Mouse (Mus musculus) CH12.LX (cell line): Measurements from ENCODE around the gene Atp5c1. TPM values are rescaled to one million over a fixed set of nuclear protein-coding genes. Genes with fewer than 3 reads are reported as not detected.

Experiments
- DNase-seq: peaks from one replicate; pipeline ENCODE4 v3.0.0-alpha.2; 2013; ENCODE audit errors: extremely low read depth
- H3K27ac ChIP-seq: 2 replicates; pipeline ENCODE4 v1.5.1; 2012; ENCODE audit warnings: low read depth, mild to moderate bottlenecking, control low read depth, moderate library complexity; ENCODE audit not compliant: insufficient read depth
- H3K27me3 ChIP-seq: replicated peaks from 2 replicates; pipeline ENCODE3; 2012; ENCODE audit warnings: inconsistent platforms
- H3K36me3 ChIP-seq, 2 experiments: replicated peaks in 1 of 2; 2 replicates each; pipeline versions ENCODE3 to v1.6.1; 2012; ENCODE audit warnings: inconsistent platforms in 1 of 2, low read length in 1 of 2, mild to moderate bottlenecking in 1 of 2, mixed read lengths in 1 of 2, moderate library complexity in 1 of 2; ENCODE audit not compliant: control insufficient read depth in 1 of 2, insufficient read depth in 1 of 2
- H3K4me1 ChIP-seq, 2 experiments: 2 replicates each; pipeline ENCODE4 v1.6.1; 2012; ENCODE audit warnings: inconsistent platforms in 1 of 2, moderate library complexity in 1 of 2; ENCODE audit not compliant: insufficient read depth in 2 of 2, control insufficient read depth in 1 of 2
- H3K4me2 ChIP-seq: 2 replicates; pipeline ENCODE4 v1.6.1; 2012; ENCODE audit warnings: low read depth, mild to moderate bottlenecking, control low read depth; ENCODE audit not compliant: poor library complexity, insufficient read depth, severe bottlenecking
- H3K4me3 ChIP-seq, 3 experiments: fragments of 150-350 bp in 1 of 3; sonication (generic) in 1 of 3; replicated peaks in 1 of 3; 2 replicates each; pipeline versions ENCODE3 to v1.5.1; 2011 to 2012; ENCODE audit warnings: low read depth in 2 of 3, low read length in 2 of 3, mild to moderate bottlenecking in 2 of 3, moderate library complexity in 2 of 3, control low read depth in 1 of 3, improper control_type of control experiment in 1 of 3, inconsistent platforms in 1 of 3, mixed read lengths in 1 of 3; ENCODE audit not compliant: poor library complexity in 1 of 3
- H3K79me2 ChIP-seq: replicated peaks from 2 replicates; pipeline ENCODE4 v1.6.1; 2012; ENCODE audit warnings: mild to moderate bottlenecking, moderate library complexity; ENCODE audit not compliant: control insufficient read depth, poor library complexity, insufficient read depth, severe bottlenecking; ENCODE audit errors: extremely low read depth
- H3K9ac ChIP-seq: 2 replicates; pipeline ENCODE4 v1.6.1; 2012; ENCODE audit warnings: low read depth, mild to moderate bottlenecking, control low read depth, moderate library complexity; ENCODE audit not compliant: insufficient read depth
- H3K9me3 ChIP-seq: replicated peaks from 2 replicates; pipeline ENCODE3; 2012; ENCODE audit warnings: low read length, inconsistent platforms, mixed read lengths
- BHLHE40 ChIP-seq: IDR thresholded peaks from 2 replicates; pipeline ENCODE4 v1.6.1; 2011; ENCODE audit warnings: mild to moderate bottlenecking, low read depth, low read length, improper control_type of control experiment
- CHD1 ChIP-seq: IDR thresholded peaks from 2 replicates; pipeline ENCODE4 v1.6.1; 2012; ENCODE audit warnings: low read depth, low read length, improper control_type of control experiment, inconsistent platforms
- CHD2 ChIP-seq: IDR thresholded peaks from 2 replicates; pipeline ENCODE4 v1.6.1; 2011; ENCODE audit warnings: low read length, improper control_type of control experiment
- CTCF ChIP-seq, 2 experiments: IDR thresholded peaks in 1 of 2; conservative IDR thresholded peaks in 1 of 2; 2 replicates each; pipeline ENCODE4 v1.5.1; 2011 to 2012; ENCODE audit warnings: low read depth in 2 of 2, low read length in 2 of 2, improper control_type of control experiment in 1 of 2, inconsistent platforms in 1 of 2, mild to moderate bottlenecking in 1 of 2, moderate library complexity in 1 of 2
- E2F4 ChIP-seq: IDR thresholded peaks from 2 replicates; pipeline ENCODE4 v1.6.1; 2011; ENCODE audit warnings: low read depth, low read length, improper control_type of control experiment; ENCODE audit not compliant: insufficient replicate concordance
- ELF1 ChIP-seq: IDR thresholded peaks from 2 replicates; pipeline ENCODE4 v1.6.1; 2014; ENCODE audit warnings: low read depth, mild to moderate bottlenecking, inconsistent platforms, low read length, improper control_type of control experiment
- EP300 ChIP-seq: IDR thresholded peaks from 2 replicates; pipeline ENCODE4 v1.6.1; 2011; ENCODE audit warnings: low read length, improper control_type of control experiment
- GABPA ChIP-seq: IDR thresholded peaks from 2 replicates; pipeline ENCODE4 v1.6.1; 2012; ENCODE audit warnings: low read depth, low read length, improper control_type of control experiment, inconsistent platforms; ENCODE audit not compliant: insufficient replicate concordance
- HCFC1 ChIP-seq: IDR thresholded peaks from 2 replicates; pipeline ENCODE4 v1.6.1; 2012; ENCODE audit warnings: low read depth, mild to moderate bottlenecking, inconsistent platforms, low read length, improper control_type of control experiment
- IRF4 ChIP-seq: IDR thresholded peaks from 2 replicates; pipeline ENCODE4 v1.6.1; 2014; ENCODE audit warnings: low read depth, mild to moderate bottlenecking, inconsistent platforms, low read length, improper control_type of control experiment
- KAT2A ChIP-seq: IDR thresholded peaks from 2 replicates; pipeline ENCODE4 v1.6.1; 2012; ENCODE audit warnings: low read length, improper control_type of control experiment, inconsistent platforms; ENCODE audit not compliant: insufficient replicate concordance
- MAX ChIP-seq: IDR thresholded peaks from 2 replicates; pipeline ENCODE4 v1.6.1; 2011; ENCODE audit warnings: low read length, improper control_type of control experiment
- MAZ ChIP-seq: IDR thresholded peaks from 2 replicates; pipeline ENCODE4 v1.6.1; 2012; ENCODE audit warnings: low read depth, mild to moderate bottlenecking, inconsistent platforms, low read length, improper control_type of control experiment, moderate library complexity
- MEF2A ChIP-seq: IDR thresholded peaks from 2 replicates; pipeline ENCODE4 v1.6.1; 2014; ENCODE audit warnings: low read depth, mild to moderate bottlenecking, inconsistent platforms, low read length, improper control_type of control experiment, borderline replicate concordance
- MXI1 ChIP-seq: IDR thresholded peaks from 2 replicates; pipeline ENCODE4 v1.6.1; 2011; ENCODE audit warnings: mild to moderate bottlenecking, low read depth, low read length, improper control_type of control experiment
- MYC ChIP-seq: IDR thresholded peaks from 2 replicates; pipeline ENCODE4 v1.6.1; 2011; ENCODE audit warnings: low read depth, mild to moderate bottlenecking, improper control_type of control experiment, low read length
- NELFE ChIP-seq: IDR thresholded peaks from 2 replicates; pipeline ENCODE4 v1.6.1; 2011; ENCODE audit warnings: low read depth, low read length, improper control_type of control experiment
- NRF1 ChIP-seq: IDR thresholded peaks from 2 replicates; pipeline ENCODE4 v1.6.1; 2014; ENCODE audit warnings: low read depth, mild to moderate bottlenecking, inconsistent platforms, low read length, improper control_type of control experiment, moderate library complexity
- PAX5 ChIP-seq: IDR thresholded peaks from 2 replicates; pipeline ENCODE4 v1.6.1; 2012; ENCODE audit warnings: low read length, inconsistent platforms, mixed read lengths
- POLR2A ChIP-seq: IDR thresholded peaks from 2 replicates; pipeline ENCODE4 v1.6.1; 2011; ENCODE audit warnings: low read depth, mild to moderate bottlenecking, improper control_type of control experiment, low read length
- POLR2AphosphoS2 ChIP-seq: IDR thresholded peaks from 2 replicates; pipeline ENCODE4 v1.6.1; 2011; ENCODE audit warnings: low read depth, low read length, improper control_type of control experiment
- RAD21 ChIP-seq: IDR thresholded peaks from 2 replicates; pipeline ENCODE4 v1.6.1; 2011; ENCODE audit warnings: low read depth, mild to moderate bottlenecking, low read length, improper control_type of control experiment, moderate library complexity
- RCOR1 ChIP-seq: conservative IDR thresholded peaks from 2 replicates; pipeline ENCODE4 v1.6.1; 2012; ENCODE audit warnings: low read depth, mild to moderate bottlenecking, inconsistent platforms, low read length, improper control_type of control experiment
- SIN3A ChIP-seq: IDR thresholded peaks from 2 replicates; pipeline ENCODE4 v1.6.1; 2012; ENCODE audit warnings: low read length, improper control_type of control experiment, inconsistent platforms
- TBP ChIP-seq: conservative IDR thresholded peaks from 2 replicates; pipeline ENCODE4 v1.6.1; 2011; ENCODE audit warnings: low read depth, low read length, improper control_type of control experiment
- TCF12 ChIP-seq: IDR thresholded peaks from 2 replicates; pipeline ENCODE4 v1.6.1; 2014; ENCODE audit warnings: low read depth, mild to moderate bottlenecking, inconsistent platforms, low read length, improper control_type of control experiment
- UBTF ChIP-seq: IDR thresholded peaks from 2 replicates; pipeline ENCODE4 v1.6.1; 2012; ENCODE audit warnings: low read depth, mild to moderate bottlenecking, inconsistent platforms, low read length, improper control_type of control experiment, moderate library complexity
- ZC3H11A ChIP-seq: IDR thresholded peaks from 2 replicates; pipeline ENCODE4 v1.6.1; 2012; ENCODE audit warnings: low read depth, mild to moderate bottlenecking, inconsistent platforms, low read length, improper control_type of control experiment
- ZKSCAN1 ChIP-seq: IDR thresholded peaks from 2 replicates; pipeline ENCODE4 v1.6.1; 2012; ENCODE audit warnings: low read depth, inconsistent platforms, low read length, improper control_type of control experiment, borderline replicate concordance
- ZMIZ1 ChIP-seq: IDR thresholded peaks from 2 replicates; pipeline ENCODE4 v1.6.1; 2012; ENCODE audit warnings: low read depth, mild to moderate bottlenecking, inconsistent platforms, low read length, improper control_type of control experiment
- ZNF384 ChIP-seq: IDR thresholded peaks from 2 replicates; pipeline ENCODE4 v1.6.1; 2012; ENCODE audit warnings: low read depth, low read length, improper control_type of control experiment, inconsistent platforms
- dilution Hi-C: fragments of 300-500 bp; cut with MboI; formaldehyde crosslinking; loops from 2 replicates; pipeline ENCODE4 v1.14.3; 2020; ENCODE audit warnings: low sequenced_read_pairs; ENCODE audit not compliant: extremely low pct_unique_long_range_greater_than_20kb, extremely low pct_ligation_motif_present
- in situ Hi-C: fragments of 300-500 bp; cut with MboI; formaldehyde crosslinking; loops from 3 replicates; pipeline ENCODE4 v1.14.3; 2019; ENCODE audit warnings: low sequenced_read_pairs, low pct_ligation_motif_present, low pct_unique_long_range_greater_than_20kb, mixed read lengths
- polyA plus RNA-seq: library from polyadenylated mRNA; unstranded; fragments of >175 nt; gene quantifications from 2 replicates; pipeline ENCODE4 v1.2.1, GENCODE M21; 2012; ENCODE audit warnings: low read depth; ENCODE audit not compliant: insufficient read length
- total RNA-seq, 2 experiments: library from RNA; depleted of rRNA; stranded (reverse); fragments of 300-350 nt in 1 of 2; fragments of >200 nt in 1 of 2; gene quantifications; 2 replicates each; pipeline ENCODE4 v1.2.3; 2012 to 2014

The Atp5c1 gene
- total RNA-seq (2012; rRNA removed) = 336 and 359 TPM in 2 replicates
- total RNA-seq (2014; rRNA removed) = 876 and 918 TPM in 2 replicates
- 375 and 423 TPM in 2 replicates for polyA plus RNA-seq

GRCm38 (mm10) chr2:10080310-10081010 is at the start of gene Atp5c1, which contains the start of gene Kin:
Gene Atp5c1 (minus strand): TSS chr2:10080510.
Gene Kin (plus strand): TSS chr2:10080593.
- Histone ChIP-seq H3K9me3 (no peaks in the 10 kb centered on the region), H3K79me2 (peaks cover 88% of the 10 kb centered on the region), H3K9ac (peak within 1 kb of the TSS; percentile 95), H3K27me3 (no peaks in the 10 kb centered on the region), H3K36me3 (peaks cover 20 to 45% of the 10 kb centered on the region in 2 experiments), H3K4me1 (peaks cover 24 to 43% of the 10 kb centered on the region in 2 experiments), H3K27ac (peak within 1 kb of the TSS; percentile 72), H3K4me3 (peak within 1 kb of the TSS; percentile 92 to 98 (median 97)), H3K4me2 (peak within 1 kb of the TSS; percentile 86)
- DNase-seq = peak; percentile 96
- dilution Hi-C loops (no loop called here), in situ Hi-C loops (no loop called here)
- TF ChIP-seq CHD1 (no peak), HCFC1 (peak; percentile 80), MYC (0 out of 2 replicates have a peak, but pooled peaks have one; percentile 27), GABPA (no peak), RCOR1 (no peak), NELFE (peak; percentile 92), ZNF384 (no peak), BHLHE40 (no peak), ZC3H11A (no peak), IRF4 (no peak), MXI1 (peak; percentile 59; the same call in 1 of the 2 replicates), SIN3A (peak; percentile 77; the same call in 1 of the 2 replicates), MAZ (no peak), MAX (no peak), UBTF (no peak), EP300 (no peak), NRF1 (peak; percentile 100), E2F4 (peak; percentile 53; the same call in 1 of the 2 replicates), CHD2 (peak; percentile 97), CTCF (conservative IDR thresholded peaks at IDR 0.05 in 1 of 2, IDR thresholded peaks at IDR 0.05 in 1 of 2; ENCODE audit: low read depth in 2 of 2, low read length in 2 of 2) (no peak), ZMIZ1 (peak; percentile 80; the same call in 1 of the 2 replicates), POLR2A (peak; percentile 96), RAD21 (no peak), PAX5 (no peak), ELF1 (peak; percentile 88), TBP (peak; percentile 54; the same call in 1 of the 2 replicates), KAT2A (peak; percentile 47; the same call in 1 of the 2 replicates), ZKSCAN1 (no peak), POLR2AphosphoS2 (peak; percentile 71; the same call in 1 of the 2 replicates), TCF12 (peak; percentile 85), MEF2A (peak; percentile 11; the same call in 1 of the 2 replicates)
